Mouse (Mus musculus) retina, postnatal 1 day (tissue): Measurements from ENCODE around the gene Gm20388.
"Not testable (repeated sequence)": the region's sequence is repeated elsewhere in the genome, so short reads cannot be mapped to it uniquely, and the experiment has no call there.

ENCODE experiments used
- DNase-seq: peaks from one replicate; pipeline ENCODE4 v3.0.0-alpha.2; 2012

Gene Gm20388

GRCm38 (mm10) chr8:120343582-120343981 lies 432.9 kb downstream of the Gm20388 start:
- DNase-seq = no peak

GRCm38 (mm10) chr8:120344166-120344565 lies 433.5 kb downstream of the Gm20388 start:
- DNase-seq = no peak

- no peak for DNase-seq
Measured at GRCm38 (mm10) chr8:120344583-120344982, 433.9 kb downstream of the Gm20388 start.

- peak; percentile 75 for DNase-seq
Measured at GRCm38 (mm10) chr8:120347734-120348341, 437.2 kb downstream of the Gm20388 start.

GRCm38 (mm10) chr8:120348922-120349321 lies 438.3 kb downstream of the Gm20388 start:
- peak; percentile 67 for DNase-seq

GRCm38 (mm10) chr8:120351332-120352071 lies 440.9 kb downstream of the Gm20388 start:
- DNase-seq = no peak

GRCm38 (mm10) chr8:120352096-120352495 lies 441.5 kb downstream of the Gm20388 start:
- no peak for DNase-seq

GRCm38 (mm10) chr8:120356067-120356466 lies 445.4 kb downstream of the Gm20388 start:
- DNase-seq = peak; percentile 52

GRCm38 (mm10) chr8:120357504-120357903 lies 446.9 kb downstream of the Gm20388 start:
- DNase-seq = no peak

GRCm38 (mm10) chr8:120361301-120361700 lies 450.7 kb downstream of the Gm20388 start:
- no peak for DNase-seq

- DNase-seq = no peak
Measured at GRCm38 (mm10) chr8:120363552-120364071, 453.0 kb downstream of the Gm20388 start.

GRCm38 (mm10) chr8:120364093-120364725 lies 453.6 kb downstream of the Gm20388 start:
- peak; percentile 51 for DNase-seq

GRCm38 (mm10) chr8:120366840-120367239 lies 456.2 kb downstream of the Gm20388 start:
- DNase-seq = no peak

GRCm38 (mm10) chr8:120368191-120368590 lies 457.6 kb downstream of the Gm20388 start:
- DNase-seq = not testable (repeated sequence)

GRCm38 (mm10) chr8:120368814-120369649 lies 458.4 kb downstream of the Gm20388 start:
- DNase-seq = peak; percentile 92

GRCm38 (mm10) chr8:120369956-120370355 lies 459.3 kb downstream of the Gm20388 start:
- no peak for DNase-seq

- DNase-seq = no peak
Measured at GRCm38 (mm10) chr8:120370461-120370860, 459.8 kb downstream of the Gm20388 start.

GRCm38 (mm10) chr8:120371146-120371545 lies 460.5 kb downstream of the Gm20388 start:
- DNase-seq = no peak

GRCm38 (mm10) chr8:120371725-120372457 lies 461.2 kb downstream of the Gm20388 start:
- no peak for DNase-seq

GRCm38 (mm10) chr8:120372684-120373083 lies 462.0 kb downstream of the Gm20388 start:
- DNase-seq = no peak

GRCm38 (mm10) chr8:120373621-120374020 lies 463.0 kb downstream of the Gm20388 start:
- no peak for DNase-seq

- DNase-seq = no peak
Measured at GRCm38 (mm10) chr8:120374070-120374469, 463.4 kb downstream of the Gm20388 start.
